ENCODE assay signal across 13 mouse cellular contexts in the genomic region with DNA sequence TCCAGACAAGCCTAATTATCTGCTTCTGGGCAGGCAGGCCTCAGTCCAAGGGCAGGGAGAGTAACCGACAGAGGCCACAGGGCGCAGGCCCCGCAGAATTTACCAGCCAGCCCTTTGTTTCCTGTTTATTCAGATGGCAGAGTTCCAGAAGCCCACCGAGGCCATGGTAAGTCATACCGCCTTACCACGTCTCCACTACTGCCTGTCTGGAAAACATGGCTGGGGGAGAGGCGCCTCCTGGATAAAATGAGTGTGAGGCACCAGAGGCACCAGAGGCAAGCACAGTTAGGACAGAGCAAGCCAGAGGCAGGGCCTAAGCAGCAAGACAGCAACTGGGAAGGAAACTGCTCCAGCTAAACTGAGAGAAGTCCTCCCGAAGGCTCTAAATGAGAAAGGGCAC. TPM values are rescaled to one million over a fixed set of nuclear protein-coding genes. Genes with fewer than 3 reads are reported as not detected.
DNase-seq lines count a peak whose midpoint lies in the region; ATAC-seq and TF ChIP-seq lines count a peak whose summit lies in the region.
"Had no signal": no experiment of that assay in that cellular context is flagged by ENCODE, and none has a peak within 500 bp of the region (broad histone marks: within the 10 kb centered on the region; RNA-seq: fewer than 3 reads in every experiment).

No protein-coding gene starts in this region.

- no peak for TF ChIP-seq CTCF in layer of hippocampus, adult 2 months (conservative IDR thresholded peaks at IDR 0.05)

- H3K4me3 ChIP-seq in layer of hippocampus, adult 2 months, result no peak overlapping the region
- no peak overlapping the region for H3K4me3 ChIP-seq in limb, embryonic 15.5 days
- H3K4me3 ChIP-seq: intestine, embryonic 15.5 days had no signal

- H3K4me2 ChIP-seq in limb, embryonic 15.5 days, result no peak overlapping the region
- H3K4me2 ChIP-seq: intestine, embryonic 15.5 days had no signal

- WGBS in limb, embryonic 15.5 days, result 55% methylated on average over 8 of the region's 8 CpGs

- no peaks in the 10 kb centered on the region for H3K27me3 ChIP-seq in limb, embryonic 15.5 days
- H3K27me3 ChIP-seq: intestine, embryonic 15.5 days had no signal

- H3K36me3 ChIP-seq in limb, embryonic 15.5 days, result peaks cover 24% of the 10 kb centered on the region; the same call in 1 of the 2 replicates
- H3K36me3 ChIP-seq: intestine, embryonic 15.5 days had no signal

- no peaks in the 10 kb centered on the region for H3K9me3 ChIP-seq in limb, embryonic 15.5 days
- H3K9me3 ChIP-seq: intestine, embryonic 15.5 days had no signal

- no peak for ATAC-seq in limb, embryonic 15.5 days (ENCODE audit: insufficient number of reproducible peaks, low FRiP score, low TSS enrichment, low read depth)
- ATAC-seq: intestine, embryonic 15.5 days had no signal

- no peaks in the 10 kb centered on the region for H3K4me1 ChIP-seq in limb, embryonic 15.5 days

- peak; percentile 18 to 20 for DNase-seq in cerebellum, postnatal 10 days
- no peak for DNase-seq in cerebellum, postnatal 14 days
- no peak for DNase-seq in layer of hippocampus, adult 2 months (ENCODE audit: low spot score in 2 of 2)
- no peak for DNase-seq in layer of hippocampus, adult 9-11 months
- peak; percentile 60 for DNase-seq in embryo, embryonic 11 days
- no peak for DNase-seq in cerebellum, adult 11-12 months
- no peak for DNase-seq in right cerebral cortex, postnatal 25 days
- DNase-seq: kidney, postnatal 36 days; right cerebral cortex, postnatal 4 days had no signal

- no peak overlapping the region for H3K9ac ChIP-seq in limb, embryonic 15.5 days
- H3K9ac ChIP-seq: intestine, embryonic 15.5 days had no signal

- peak overlapping the region; percentile 14; the same call in 1 of the 2 replicates for H3K27ac ChIP-seq in layer of hippocampus, adult 2 months
- peak overlapping the region; percentile 43; the same call in 1 of the 2 replicates for H3K27ac ChIP-seq in limb, embryonic 15.5 days
- H3K27ac ChIP-seq: intestine, embryonic 15.5 days; macrophage; stomach, postnatal 0 days had no signal

RNA-seq across cellular contexts. Expression of a gene that starts 54.3 kb away (rescaled TPM):
- total RNA-seq in layer of hippocampus, adult 2 months (2021), result 10 to 100 TPM; 18.2 to 19.0 TPM
- polyA plus RNA-seq in limb, embryonic 15.5 days (2015; fragmentation: Nextera tagmentation; extraction: Ambion mirVana), result 12.1 and 17.3 TPM in 2 replicates

Comparison
In these comparisons a context has a peak if more than half of its experiments do, and no peak if none do; other contexts are left out.
1. DNase-seq: peak in cerebellum, postnatal 10 days (2 of 2) and embryo, embryonic 11 days (single experiment); none in cerebellum, postnatal 14 days (0 of 2), layer of hippocampus, adult 2 months (0 of 2), layer of hippocampus, adult 9-11 months (single experiment), cerebellum, adult 11-12 months (single experiment) and right cerebral cortex, postnatal 25 days (single experiment).